Mouse (Mus musculus) CH12.LX (cell line): ENCODE data around the gene Slx4ip. TPM values are rescaled to one million over a fixed set of nuclear protein-coding genes. Genes with fewer than 3 reads are reported as not detected.

Experiments
- DNase-seq: peaks from one replicate; pipeline ENCODE4 v3.0.0-alpha.2; 2013; ENCODE audit errors: extremely low read depth
- H3K27ac ChIP-seq: 2 replicates; pipeline ENCODE4 v1.5.1; 2012; ENCODE audit warnings: low read depth, mild to moderate bottlenecking, control low read depth, moderate library complexity; ENCODE audit not compliant: insufficient read depth
- H3K27me3 ChIP-seq: replicated peaks from 2 replicates; pipeline ENCODE3; 2012; ENCODE audit warnings: inconsistent platforms
- H3K36me3 ChIP-seq, 2 experiments: replicated peaks in 1 of 2; 2 replicates each; pipeline versions ENCODE3 to v1.6.1; 2012; ENCODE audit warnings: inconsistent platforms in 1 of 2, low read length in 1 of 2, mild to moderate bottlenecking in 1 of 2, mixed read lengths in 1 of 2, moderate library complexity in 1 of 2; ENCODE audit not compliant: control insufficient read depth in 1 of 2, insufficient read depth in 1 of 2
- H3K4me1 ChIP-seq, 2 experiments: 2 replicates each; pipeline ENCODE4 v1.6.1; 2012; ENCODE audit warnings: inconsistent platforms in 1 of 2, moderate library complexity in 1 of 2; ENCODE audit not compliant: insufficient read depth in 2 of 2, control insufficient read depth in 1 of 2
- H3K4me2 ChIP-seq: 2 replicates; pipeline ENCODE4 v1.6.1; 2012; ENCODE audit warnings: low read depth, mild to moderate bottlenecking, control low read depth; ENCODE audit not compliant: poor library complexity, insufficient read depth, severe bottlenecking
- H3K4me3 ChIP-seq, 3 experiments: fragments of 150-350 bp in 1 of 3; sonication (generic) in 1 of 3; replicated peaks in 1 of 3; 2 replicates each; pipeline versions ENCODE3 to v1.5.1; 2011 to 2012; ENCODE audit warnings: low read depth in 2 of 3, low read length in 2 of 3, mild to moderate bottlenecking in 2 of 3, moderate library complexity in 2 of 3, control low read depth in 1 of 3, improper control_type of control experiment in 1 of 3, inconsistent platforms in 1 of 3, mixed read lengths in 1 of 3; ENCODE audit not compliant: poor library complexity in 1 of 3
- H3K79me2 ChIP-seq: replicated peaks from 2 replicates; pipeline ENCODE4 v1.6.1; 2012; ENCODE audit warnings: mild to moderate bottlenecking, moderate library complexity; ENCODE audit not compliant: control insufficient read depth, poor library complexity, insufficient read depth, severe bottlenecking; ENCODE audit errors: extremely low read depth
- H3K9ac ChIP-seq: 2 replicates; pipeline ENCODE4 v1.6.1; 2012; ENCODE audit warnings: low read depth, mild to moderate bottlenecking, control low read depth, moderate library complexity; ENCODE audit not compliant: insufficient read depth
- H3K9me3 ChIP-seq: replicated peaks from 2 replicates; pipeline ENCODE3; 2012; ENCODE audit warnings: low read length, inconsistent platforms, mixed read lengths
- CHD1 ChIP-seq: IDR thresholded peaks from 2 replicates; pipeline ENCODE4 v1.6.1; 2012; ENCODE audit warnings: low read depth, low read length, improper control_type of control experiment, inconsistent platforms
- ELF1 ChIP-seq: IDR thresholded peaks from 2 replicates; pipeline ENCODE4 v1.6.1; 2014; ENCODE audit warnings: low read depth, mild to moderate bottlenecking, inconsistent platforms, low read length, improper control_type of control experiment
- ETS1 ChIP-seq: conservative IDR thresholded peaks from 2 replicates; pipeline ENCODE4 v1.6.1; 2012; ENCODE audit warnings: low read depth, mild to moderate bottlenecking, inconsistent platforms, low read length, improper control_type of control experiment, moderate library complexity
- HCFC1 ChIP-seq: IDR thresholded peaks from 2 replicates; pipeline ENCODE4 v1.6.1; 2012; ENCODE audit warnings: low read depth, mild to moderate bottlenecking, inconsistent platforms, low read length, improper control_type of control experiment
- IRF4 ChIP-seq: IDR thresholded peaks from 2 replicates; pipeline ENCODE4 v1.6.1; 2014; ENCODE audit warnings: low read depth, mild to moderate bottlenecking, inconsistent platforms, low read length, improper control_type of control experiment
- KAT2A ChIP-seq: IDR thresholded peaks from 2 replicates; pipeline ENCODE4 v1.6.1; 2012; ENCODE audit warnings: low read length, improper control_type of control experiment, inconsistent platforms; ENCODE audit not compliant: insufficient replicate concordance
- MAX ChIP-seq: IDR thresholded peaks from 2 replicates; pipeline ENCODE4 v1.6.1; 2011; ENCODE audit warnings: low read length, improper control_type of control experiment
- MEF2A ChIP-seq: IDR thresholded peaks from 2 replicates; pipeline ENCODE4 v1.6.1; 2014; ENCODE audit warnings: low read depth, mild to moderate bottlenecking, inconsistent platforms, low read length, improper control_type of control experiment, borderline replicate concordance
- MXI1 ChIP-seq: IDR thresholded peaks from 2 replicates; pipeline ENCODE4 v1.6.1; 2011; ENCODE audit warnings: mild to moderate bottlenecking, low read depth, low read length, improper control_type of control experiment
- NELFE ChIP-seq: IDR thresholded peaks from 2 replicates; pipeline ENCODE4 v1.6.1; 2011; ENCODE audit warnings: low read depth, low read length, improper control_type of control experiment
- PAX5 ChIP-seq: IDR thresholded peaks from 2 replicates; pipeline ENCODE4 v1.6.1; 2012; ENCODE audit warnings: low read length, inconsistent platforms, mixed read lengths
- RAD21 ChIP-seq: IDR thresholded peaks from 2 replicates; pipeline ENCODE4 v1.6.1; 2011; ENCODE audit warnings: low read depth, mild to moderate bottlenecking, low read length, improper control_type of control experiment, moderate library complexity
- SMC3 ChIP-seq: IDR thresholded peaks from 2 replicates; pipeline ENCODE4 v1.6.1; 2011; ENCODE audit warnings: low read depth, low read length, improper control_type of control experiment
- TBP ChIP-seq: conservative IDR thresholded peaks from 2 replicates; pipeline ENCODE4 v1.6.1; 2011; ENCODE audit warnings: low read depth, low read length, improper control_type of control experiment
- TCF12 ChIP-seq: IDR thresholded peaks from 2 replicates; pipeline ENCODE4 v1.6.1; 2014; ENCODE audit warnings: low read depth, mild to moderate bottlenecking, inconsistent platforms, low read length, improper control_type of control experiment
- USF2 ChIP-seq: conservative IDR thresholded peaks from 2 replicates; pipeline ENCODE4 v1.6.1; 2011; ENCODE audit warnings: low read depth, low read length, improper control_type of control experiment
- ZC3H11A ChIP-seq: IDR thresholded peaks from 2 replicates; pipeline ENCODE4 v1.6.1; 2012; ENCODE audit warnings: low read depth, mild to moderate bottlenecking, inconsistent platforms, low read length, improper control_type of control experiment
- dilution Hi-C: fragments of 300-500 bp; cut with MboI; formaldehyde crosslinking; loops from 2 replicates; pipeline ENCODE4 v1.14.3; 2020; ENCODE audit warnings: low sequenced_read_pairs; ENCODE audit not compliant: extremely low pct_unique_long_range_greater_than_20kb, extremely low pct_ligation_motif_present
- in situ Hi-C: fragments of 300-500 bp; cut with MboI; formaldehyde crosslinking; loops from 3 replicates; pipeline ENCODE4 v1.14.3; 2019; ENCODE audit warnings: low sequenced_read_pairs, low pct_ligation_motif_present, low pct_unique_long_range_greater_than_20kb, mixed read lengths
- polyA plus RNA-seq: library from polyadenylated mRNA; unstranded; fragments of >175 nt; gene quantifications from 2 replicates; pipeline ENCODE4 v1.2.1, GENCODE M21; 2012; ENCODE audit warnings: low read depth; ENCODE audit not compliant: insufficient read length
- total RNA-seq, 2 experiments: library from RNA; depleted of rRNA; stranded (reverse); fragments of 300-350 nt in 1 of 2; fragments of >200 nt in 1 of 2; gene quantifications; 2 replicates each; pipeline ENCODE4 v1.2.3; 2012 to 2014

Slx4ip gene
- total and polyA plus RNA-seq, 3 experiments: 4.1 to 6.7 (median 4.7) TPM

DNA sequence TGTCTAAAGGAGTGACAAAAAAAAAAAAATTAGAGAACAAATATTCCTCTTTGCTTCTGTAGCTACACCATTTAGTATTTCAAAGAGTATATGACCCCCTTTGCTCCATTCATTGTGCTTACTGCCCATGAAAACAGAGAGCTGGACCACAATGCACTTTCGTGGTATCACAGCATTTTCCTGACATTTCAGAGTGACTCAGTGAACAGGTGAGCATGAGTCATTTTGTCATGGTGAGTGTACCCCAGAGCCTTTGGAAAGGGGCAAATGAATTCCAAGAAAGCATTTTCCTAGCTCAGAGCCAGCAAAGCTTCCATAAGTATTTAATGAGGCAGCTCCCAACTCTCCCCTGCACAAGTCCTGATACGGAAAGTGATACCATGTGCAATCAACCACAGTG lies 153.1 kb downstream of the Slx4ip start:
- Histone ChIP-seq H3K4me2 (no peak overlapping the region), H3K9me3 (no peaks in the 10 kb centered on the region), H3K27ac (no peak overlapping the region), H3K36me3 (peaks cover 4 to 28% of the 10 kb centered on the region in 2 experiments), H3K27me3 (no peaks in the 10 kb centered on the region), H3K79me2 (no peaks in the 10 kb centered on the region), H3K9ac (no peak overlapping the region)
- in situ Hi-C loops: no loop called here
- TF ChIP-seq RAD21 (no peak), ETS1 (no peak), PAX5 (no peak), NELFE (no peak), MEF2A (no peak), MXI1 (no peak)
- TF ChIP-seq, all 38 proteins: peak for 0
- dilution Hi-C loops: no loop called here
- no peak for DNase-seq
- Histone ChIP-seq H3K4me3 (no peak overlapping the region), H3K4me1 (peaks cover 0 to 10% of the 10 kb centered on the region in 2 experiments; a peak in 2 of 4 replicates)

GRCm38 (mm10) chr2:137049367-137049766 lies 158.3 kb downstream of the Slx4ip start:
- Histone ChIP-seq H3K9me3 (no peaks in the 10 kb centered on the region), H3K4me3 (no peak overlapping the region), H3K36me3 (peaks cover 4 to 22% of the 10 kb centered on the region in 2 experiments), H3K79me2 (no peaks in the 10 kb centered on the region), H3K27ac (no peak overlapping the region), H3K9ac (no peak overlapping the region), H3K4me1 (peaks cover 0 to 5% of the 10 kb centered on the region in 2 experiments; a peak in 1 of 4 replicates), H3K4me2 (no peak overlapping the region), H3K27me3 (no peaks in the 10 kb centered on the region)
- no peak for DNase-seq
- TF ChIP-seq IRF4 (no peak), ELF1 (no peak), MAX (no peak), HCFC1 (no peak), TCF12 (no peak), SMC3 (no peak), CHD1 (no peak), USF2 (no peak), TBP (no peak), ZC3H11A (no peak), KAT2A (no peak)
- in situ Hi-C loops (no loop called here), dilution Hi-C loops (no loop called here)
